In genomic region chr11:42314850-42315249, GRCm38 (mm10) we compare ENCODE assay signal across 11 mouse cellular contexts. TPM values are rescaled to one million over a fixed set of nuclear protein-coding genes. Genes with fewer than 3 reads are reported as not detected.
A peak's percentile ranks its signal among the peaks of the same experiment; 100 is the strongest.
DNase-seq lines count a peak whose midpoint lies in the region; ATAC-seq lines count a peak whose summit lies in the region.
"Had no signal": no experiment of that assay in that cellular context is flagged by ENCODE, and none has a peak within 500 bp of the region (broad histone marks: within the 10 kb centered on the region; RNA-seq: fewer than 3 reads in every experiment).

No protein-coding gene starts in this region.

- no peaks in the 10 kb centered on the region for H3K36me3 ChIP-seq in hindbrain, embryonic 15.5 days
- no peaks in the 10 kb centered on the region for H3K36me3 ChIP-seq in neural tube, embryonic 11.5 days (ENCODE audit: control insufficient read depth, insufficient read depth, low read length)
- H3K36me3 ChIP-seq: limb, embryonic 13.5 days had no signal

- peak overlapping the region; percentile 41 for H3K4me2 ChIP-seq in hindbrain, embryonic 15.5 days
- H3K4me2 ChIP-seq in neural tube, embryonic 11.5 days (ENCODE audit: low read depth): no peak overlapping the region
- H3K4me2 ChIP-seq: limb, embryonic 13.5 days had no signal

- H3K9me3 ChIP-seq in hindbrain, embryonic 15.5 days: no peaks in the 10 kb centered on the region
- no peaks in the 10 kb centered on the region for H3K9me3 ChIP-seq in neural tube, embryonic 11.5 days (ENCODE audit: control insufficient read depth, low read length)
- H3K9me3 ChIP-seq: limb, embryonic 13.5 days had no signal

- ATAC-seq in frontal cortex, adult (ENCODE audit: low TSS enrichment): peak; percentile 27; the same call in 1 of the 2 replicates
- ATAC-seq in hindbrain, embryonic 15.5 days (ENCODE audit: low FRiP score, low read depth): 0 out of 2 replicates have a peak, but pooled peaks have one; percentile 38
- ATAC-seq in neural tube, embryonic 11.5 days (ENCODE audit: insufficient read depth, low FRiP score, low TSS enrichment): peak; percentile 82
- ATAC-seq in megakaryocyte progenitor cell, adult 5-6 weeks (replicated peaks; ENCODE audit: poor library complexity): no peak

- no peak overlapping the region for H3K4me3 ChIP-seq in hindbrain, embryonic 15.5 days
- no peak overlapping the region for H3K4me3 ChIP-seq in neural tube, embryonic 11.5 days (ENCODE audit: low read depth, low read length)
- H3K4me3 ChIP-seq: erythroblast, embryonic 14.5 days; limb, embryonic 13.5 days had no signal

- no peaks in the 10 kb centered on the region for H3K4me1 ChIP-seq in hindbrain, embryonic 15.5 days (replicated peaks)
- H3K4me1 ChIP-seq in neural tube, embryonic 11.5 days (ENCODE audit: control insufficient read depth, insufficient read depth, low read length): no peaks in the 10 kb centered on the region
- H3K4me1 ChIP-seq: limb, embryonic 13.5 days had no signal

- DNase-seq in frontal cortex, adult 2 months (ENCODE audit: extremely low spot score in 1 of 2, low spot score in 1 of 2): no peak
- DNase-seq in embryo, embryonic 10 days (ENCODE audit: low spot score): peak; percentile 65
- peak; percentile 39 for DNase-seq in neural tube, embryonic 11.5 days (ENCODE audit: low spot score)
- no peak for DNase-seq in left cerebral cortex, adult 9 months (ENCODE audit: low spot score in 2 of 2)
- DNase-seq in lung, postnatal 4 days: no peak

- H3K9ac ChIP-seq in hindbrain, embryonic 15.5 days: no peak overlapping the region
- no peak overlapping the region for H3K9ac ChIP-seq in neural tube, embryonic 11.5 days (ENCODE audit: low read length)
- H3K9ac ChIP-seq: limb, embryonic 13.5 days had no signal

- no peaks in the 10 kb centered on the region for H3K27me3 ChIP-seq in hindbrain, embryonic 15.5 days
- no peaks in the 10 kb centered on the region for H3K27me3 ChIP-seq in neural tube, embryonic 11.5 days (ENCODE audit: control insufficient read depth, insufficient read depth, low read length)
- H3K27me3 ChIP-seq: limb, embryonic 13.5 days had no signal

- H3K27ac ChIP-seq in hindbrain, embryonic 15.5 days (replicated peaks): no peak overlapping the region
- no peak overlapping the region for H3K27ac ChIP-seq in neural tube, embryonic 11.5 days (ENCODE audit: low read depth, low read length)
- H3K27ac ChIP-seq: limb, embryonic 13.5 days had no signal

- WGBS in hindbrain, embryonic 15.5 days: 3% methylated on average over 6 of the region's 6 CpGs
- WGBS in neural tube, embryonic 11.5 days: 10% methylated on average over 6 of the region's 6 CpGs

RNA-seq across cellular contexts. Expression of gene Gabra6, which starts 6.0 kb away (rescaled TPM):
- 0.08 TPM in 1 of 2 replicates, not detected in the other for polyA plus RNA-seq in frontal cortex, adult 2 months (2012; rRNA removed)
- not detected in 2 replicates for polyA plus RNA-seq in hindbrain, embryonic 15.5 days (2015; fragmentation: Nextera tagmentation; extraction: Ambion mirVana)
- not detected in 2 replicates for polyA plus RNA-seq in neural tube, embryonic 11.5 days (2014; fragmentation: Nextera tagmentation; extraction: Ambion mirVana)
- not detected in 2 replicates for total RNA-seq in megakaryocyte progenitor cell, adult 5-6 weeks (2015)
- total RNA-seq in megakaryocyte progenitor cell, adult 5-6 weeks (2017): not detected in 2 replicates
- polyA plus RNA-seq: erythroblast, embryonic 14.5 days; limb, embryonic 13.5 days; stomach, embryonic 16.5 days had no signal

Comparison
In these comparisons a context has a peak if more than half of its experiments do, and no peak if none do; other contexts are left out.
1. DNase-seq: peak in embryo, embryonic 10 days (single experiment) and neural tube, embryonic 11.5 days (single experiment); none in frontal cortex, adult 2 months (0 of 2), left cerebral cortex, adult 9 months (0 of 2) and lung, postnatal 4 days (0 of 2).